Mouse (Mus musculus) kidney, postnatal 10 days (tissue): ENCODE measurements at regions not wholly inside any gene's neighbourhood (a gene's known extent, or its start where the extent isn't known, plus 50 kb on each side); places are given as distances from the start of the nearest gene placed in this dataset.
A peak's percentile ranks its signal among the peaks of the same experiment; 100 is the strongest.

Source experiments
- DNase-seq: peaks from one replicate; pipeline ENCODE4 v3.0.0; 2021; ENCODE audit warnings: mixed read lengths

- DNase-seq: no peak
Measured at GRCm38 (mm10) chr12:86579716-86580115, 98.8 kb upstream of the Vash1 start.

GRCm38 (mm10) chr12:86580132-86580718 lies 98.3 kb upstream of the Vash1 start:
- peak; percentile 13 for DNase-seq

- DNase-seq: peak; percentile 12
Measured at GRCm38 (mm10) chr12:86582076-86582475, 96.4 kb upstream of the Vash1 start.

GRCm38 (mm10) chr12:86588010-86588409 lies 90.5 kb upstream of the Vash1 start:
- no peak for DNase-seq

- DNase-seq: no peak
Measured at GRCm38 (mm10) chr12:86592509-86592908, 86.0 kb upstream of the Vash1 start.

- no peak for DNase-seq
Measured at GRCm38 (mm10) chr12:86594647-86595046, 83.9 kb upstream of the Vash1 start.

- no peak for DNase-seq
Measured at GRCm38 (mm10) chr12:86600041-86600440, 78.5 kb upstream of the Vash1 start.

- DNase-seq: no peak
Measured at GRCm38 (mm10) chr12:86603521-86603920, 75.0 kb upstream of the Vash1 start.

GRCm38 (mm10) chr12:86612431-86613040 lies 66.0 kb upstream of the Vash1 start:
- DNase-seq: peak; percentile 25

GRCm38 (mm10) chr12:86614156-86614555 lies 64.3 kb upstream of the Vash1 start:
- DNase-seq: peak; percentile 79

- no peak for DNase-seq
Measured at GRCm38 (mm10) chr12:86616327-86616726, 62.2 kb upstream of the Vash1 start.

- DNase-seq: no peak
Measured at GRCm38 (mm10) chr12:86624195-86624594, 54.3 kb upstream of the Vash1 start.

GRCm38 (mm10) chr12:86626684-86627083 lies 51.8 kb upstream of the Vash1 start:
- DNase-seq: no peak

- peak; percentile 36 for DNase-seq
Measured at GRCm38 (mm10) chr12:86628050-86628782, 50.3 kb upstream of the Vash1 start.
